Mouse (Mus musculus): ENCODE measurements around the gene Timp4. TPM values are rescaled to one million over a fixed set of nuclear protein-coding genes. Genes with fewer than 3 reads are reported as not detected.

Gene Timp4
- total and polyA plus RNA-seq, 3 experiments: not detected

- DNase-seq (ENCODE audit: low read depth, low spot score): no peak
- no peak overlapping the region for H3K4me3 ChIP-seq (ENCODE audit: control insufficient read depth in 1 of 2, insufficient read depth in 1 of 2, low read depth in 2 of 2, low read length in 2 of 2)
- H3K4me1 ChIP-seq (ENCODE audit: control insufficient read depth in 1 of 2, insufficient read depth in 2 of 2, low read length in 2 of 2): no peaks in the 10 kb centered on the region
- no peaks in the 10 kb centered on the region for H3K79me2 ChIP-seq (ENCODE audit: control insufficient read depth, insufficient read depth, low read length, poor library complexity)
- H3K27ac ChIP-seq (ENCODE audit: control insufficient read depth, low read depth, low read length): no peak overlapping the region
- no peak overlapping the region for H3K9ac ChIP-seq (ENCODE audit: control insufficient read depth, low read depth, low read length, poor library complexity, severe bottlenecking)
- peaks cover 0 to 3% of the 10 kb centered on the region in 2 experiments for H3K27me3 ChIP-seq (ENCODE audit: control insufficient read depth in 1 of 2, insufficient read depth in 2 of 2, low read length in 2 of 2)
- no peaks in the 10 kb centered on the region for H3K9me3 ChIP-seq (replicated peaks; ENCODE audit: insufficient read depth, low read length)
- no peaks in the 10 kb centered on the region for H3K36me3 ChIP-seq (ENCODE audit: control insufficient read depth in 1 of 2, insufficient read depth in 2 of 2, low read length in 2 of 2)
- TF ChIP-seq ZC3H11A (IDR thresholded peaks at IDR 0.05; ENCODE audit: low read depth, low read length): no peak
- TF ChIP-seq NRF1 (IDR thresholded peaks at IDR 0.05; ENCODE audit: insufficient read depth, low read depth, low read length, poor library complexity, severe bottlenecking): no peak
- no peak for TF ChIP-seq UBTF (IDR thresholded peaks at IDR 0.05; ENCODE audit: borderline replicate concordance, insufficient read depth, low read depth, low read length)
- TF ChIP-seq RCOR1 (IDR thresholded peaks at IDR 0.05; ENCODE audit: low read depth, low read length): no peak
- no peak for TF ChIP-seq KAT2A (conservative IDR thresholded peaks at IDR 0.05; ENCODE audit: low read depth, low read length)
- TF ChIP-seq CHD2 (IDR thresholded peaks at IDR 0.05; ENCODE audit: low read length): no peak
- no peak for TF ChIP-seq TBP (IDR thresholded peaks at IDR 0.05; ENCODE audit: low read depth, low read length)
- TF ChIP-seq GABPA (IDR thresholded peaks at IDR 0.05; ENCODE audit: low read depth, low read length): no peak
- TF ChIP-seq HCFC1 (IDR thresholded peaks at IDR 0.05; ENCODE audit: low read depth, low read length): no peak
- TF ChIP-seq ETS1 (IDR thresholded peaks at IDR 0.05; ENCODE audit: low read depth, low read length): no peak
- TF ChIP-seq SIN3A (IDR thresholded peaks at IDR 0.05; ENCODE audit: low read length): no peak
- no peak for TF ChIP-seq EP300 (IDR thresholded peaks at IDR 0.05; ENCODE audit: low read depth in 1 of 2, low read length in 2 of 2)
- no peak for TF ChIP-seq POLR2AphosphoS5 (IDR thresholded peaks at IDR 0.05; ENCODE audit: borderline replicate concordance, low read depth, low read length)
- no peak for TF ChIP-seq MAX (IDR thresholded peaks at IDR 0.05; ENCODE audit: low read length)
- no peak for TF ChIP-seq MAFK (IDR thresholded peaks at IDR 0.05; ENCODE audit: borderline replicate concordance, low read depth, low read length)
- TF ChIP-seq TCF12 (IDR thresholded peaks at IDR 0.05; ENCODE audit: low read depth, low read length): no peak
Observed at GRCm38 (mm10) chr6:115251531-115251985, 447 bp downstream of the Timp4 start.

- no peaks in the 10 kb centered on the region for H3K36me3 ChIP-seq (ENCODE audit: control insufficient read depth in 1 of 2, insufficient read depth in 2 of 2, low read length in 2 of 2)
- H3K27me3 ChIP-seq (ENCODE audit: control insufficient read depth in 1 of 2, insufficient read depth in 2 of 2, low read length in 2 of 2): no peaks in the 10 kb centered on the region; a peak in 1 of 4 replicates
- TF ChIP-seq NRF1 (IDR thresholded peaks at IDR 0.05; ENCODE audit: insufficient read depth, low read depth, low read length, poor library complexity, severe bottlenecking) (no peak), ELF1 (IDR thresholded peaks at IDR 0.05; ENCODE audit: low read depth, low read length) (no peak), MYC (IDR thresholded peaks at IDR 0.05; ENCODE audit: low read depth, low read length) (no peak), EP300 (IDR thresholded peaks at IDR 0.05; ENCODE audit: low read depth in 1 of 2, low read length in 2 of 2) (no peak), MAX (IDR thresholded peaks at IDR 0.05; ENCODE audit: low read length) (no peak), GATA1 (IDR thresholded peaks at IDR 0.05; ENCODE audit: low read depth, low read length) (no peak), ETS1 (IDR thresholded peaks at IDR 0.05; ENCODE audit: low read depth, low read length) (no peak), E2F4 (IDR thresholded peaks at IDR 0.05; ENCODE audit: borderline replicate concordance, low read depth, low read length) (no peak), GABPA (IDR thresholded peaks at IDR 0.05; ENCODE audit: low read depth, low read length) (no peak)
- no peak overlapping the region for H3K27ac ChIP-seq (ENCODE audit: control insufficient read depth, low read depth, low read length)
- H3K79me2 ChIP-seq (ENCODE audit: control insufficient read depth, insufficient read depth, low read length, poor library complexity): no peaks in the 10 kb centered on the region
- H3K4me3 ChIP-seq (ENCODE audit: control insufficient read depth in 1 of 2, insufficient read depth in 1 of 2, low read depth in 2 of 2, low read length in 2 of 2): no peak overlapping the region
- no peak for DNase-seq (ENCODE audit: low read depth, low spot score)
- H3K9me3 ChIP-seq (replicated peaks; ENCODE audit: insufficient read depth, low read length): no peaks in the 10 kb centered on the region
- H3K9ac ChIP-seq (ENCODE audit: control insufficient read depth, low read depth, low read length, poor library complexity, severe bottlenecking): no peak overlapping the region
- H3K4me1 ChIP-seq (ENCODE audit: control insufficient read depth in 1 of 2, insufficient read depth in 2 of 2, low read length in 2 of 2): no peaks in the 10 kb centered on the region
Observed at GRCm38 (mm10) chr6:115245500-115246058, 6.4 kb downstream of the Timp4 start.

Measured in MEL (cell line).